18 mouse cellular contexts compared by ENCODE assay signal in genomic region chr5:37419028-37419427, GRCm38 (mm10).
"Had no signal": no experiment of that assay in that cellular context is flagged by ENCODE, and none has a peak within 500 bp of the region (broad histone marks: within the 10 kb centered on the region; RNA-seq: fewer than 3 reads in every experiment).

No protein-coding gene starts in this region.

- H3K4me3 ChIP-seq: layer of hippocampus, adult 2 months; limb, embryonic 15.5 days; liver, embryonic 13.5 days; myocyte; neural tube, embryonic 13.5 days had no signal

- H3K27me3 ChIP-seq: limb, embryonic 15.5 days; liver, embryonic 13.5 days; neural tube, embryonic 13.5 days had no signal

- ATAC-seq: intestine, postnatal 0 days had no signal

- H3K9ac ChIP-seq: limb, embryonic 15.5 days; liver, embryonic 13.5 days; neural tube, embryonic 13.5 days had no signal

- H3K4me2 ChIP-seq: limb, embryonic 15.5 days; liver, embryonic 13.5 days; neural tube, embryonic 13.5 days had no signal

- H3K9me3 ChIP-seq: limb, embryonic 15.5 days; liver, embryonic 13.5 days; neural tube, embryonic 13.5 days had no signal

- H3K36me3 ChIP-seq: liver, embryonic 13.5 days; neural tube, embryonic 13.5 days had no signal

- DNase-seq: kidney, adult 2 months; kidney, postnatal 25 days; layer of hippocampus, adult 9-11 months; liver, embryonic 13.5 days; lung, adult 2 months; lung, postnatal 14 days; lung, postnatal 4 days; right cerebral cortex, adult 18-20 months; right cerebral cortex, postnatal 14 days; right cerebral cortex, postnatal 4 days; thymus, postnatal 25 days had no signal

- H3K27ac ChIP-seq: kidney, postnatal 0 days; layer of hippocampus, adult 2 months; limb, embryonic 15.5 days; liver, embryonic 13.5 days; neural tube, embryonic 13.5 days; stomach, postnatal 0 days had no signal

- H3K4me1 ChIP-seq: limb, embryonic 15.5 days; liver, embryonic 13.5 days; neural tube, embryonic 13.5 days had no signal
